Mouse (Mus musculus): ENCODE measurements around the gene Grpel1. TPM values are rescaled to one million over a fixed set of nuclear protein-coding genes. Genes with fewer than 3 reads are reported as not detected.

Gene Grpel1
- polyA plus RNA-seq, 1 experiment from 2014 or later: 45.3 TPM

- Histone ChIP-seq H3K4me2 (replicated peaks) (no peak overlapping the region), H3K9ac (replicated peaks) (no peak overlapping the region), H3K36me3 (peaks cover 92% of the 10 kb centered on the region), H3K4me1 (replicated peaks) (no peaks in the 10 kb centered on the region), H3K4me3 (replicated peaks) (no peak overlapping the region), H3K27me3 (no peaks in the 10 kb centered on the region), H3K27ac (no peak overlapping the region), H3K9me3 (no peaks in the 10 kb centered on the region)
- 87% methylated on average over 3 of the region's 3 CpGs for WGBS
- ATAC-seq: no peak
These were observed 55.0 kb downstream of the Grpel1 start for GRCm38 (mm10) chr5:36519751-36520150.

GRCm38 (mm10) chr5:36522782-36523181, 58.0 kb downstream of the Grpel1 start:
- WGBS: 87% methylated on average over 2 of the region's 2 CpGs
- H3K36me3 ChIP-seq: peaks cover 70% of the 10 kb centered on the region

GRCm38 (mm10) chr5:36523219-36523703, 58.5 kb downstream of the Grpel1 start:
- WGBS: 84% methylated on average over 5 of the region's 5 CpGs
- Histone ChIP-seq H3K4me2 (replicated peaks) (no peak overlapping the region), H3K4me1 (replicated peaks) (peaks cover 20% of the 10 kb centered on the region), H3K27ac (no peak overlapping the region), H3K9me3 (no peaks in the 10 kb centered on the region), H3K9ac (replicated peaks) (no peak overlapping the region), H3K36me3 (peaks cover 65% of the 10 kb centered on the region), H3K4me3 (replicated peaks) (no peak overlapping the region), H3K27me3 (no peaks in the 10 kb centered on the region)
- no peak for ATAC-seq

More at GRCm38 (mm10) chr5:36522782-36523181, 58.0 kb downstream of the Grpel1 start:
- no peaks in the 10 kb centered on the region for H3K27me3 ChIP-seq
- H3K27ac ChIP-seq: no peak overlapping the region
- ATAC-seq: no peak
- no peak overlapping the region for H3K9ac ChIP-seq (replicated peaks)
- peaks cover 16% of the 10 kb centered on the region for H3K4me1 ChIP-seq (replicated peaks)
- no peak overlapping the region for H3K4me2 ChIP-seq (replicated peaks)
- H3K9me3 ChIP-seq: no peaks in the 10 kb centered on the region
- H3K4me3 ChIP-seq (replicated peaks): no peak overlapping the region

Other genes starting within 250 kb of the Grpel1 start
- 16.3 and 17.4 TPM in 2 replicates for gene Sorcs2, start 66.9 kb upstream of the Grpel1 start, polyA plus RNA-seq (2015; fragmentation: Nextera tagmentation; extraction: Ambion mirVana)
- 2.9 and 3.0 TPM in 2 replicates for gene Tada2b, start 19.3 kb downstream of the Grpel1 start, polyA plus RNA-seq (2015; fragmentation: Nextera tagmentation; extraction: Ambion mirVana)
- gene Ccdc96, start 19.6 kb downstream of the Grpel1 start, polyA plus RNA-seq (2015; fragmentation: Nextera tagmentation; extraction: Ambion mirVana): 4.5 and 5.2 TPM in 2 replicates
- gene Tbc1d14, start 128.3 kb downstream of the Grpel1 start, polyA plus RNA-seq (2015; fragmentation: Nextera tagmentation; extraction: Ambion mirVana): 59.7 and 60.0 TPM in 2 replicates
- 39.4 and 40.5 TPM in 2 replicates for gene D5Ertd579e, start 231.0 kb downstream of the Grpel1 start, polyA plus RNA-seq (2015; fragmentation: Nextera tagmentation; extraction: Ambion mirVana)

All from midbrain, embryonic 13.5 days (tissue).